Mouse (Mus musculus): ENCODE measurements around the gene Sh3bp5. TPM values are rescaled to one million over a fixed set of nuclear protein-coding genes. Genes with fewer than 3 reads are reported as not detected.
A peak's percentile ranks its signal among the peaks of the same experiment; 100 is the strongest.

Gene Sh3bp5
- total RNA-seq, 1 experiment from 2014 or later = 4.0 TPM

- ATAC-seq (replicated peaks; ENCODE audit: low read depth, poor library complexity, severe bottlenecking) = no peak
These were observed 39.5 kb downstream of the Sh3bp5 start for GRCm38 (mm10) chr14:31396428-31396827.

GRCm38 (mm10) chr14:31395629-31396199, 40.2 kb downstream of the Sh3bp5 start:
- ATAC-seq (replicated peaks; ENCODE audit: low read depth, poor library complexity, severe bottlenecking) = no peak

- no peak for ATAC-seq (replicated peaks; ENCODE audit: low read depth, poor library complexity, severe bottlenecking)
These were observed 40.9 kb downstream of the Sh3bp5 start for GRCm38 (mm10) chr14:31394822-31395532.

GRCm38 (mm10) chr14:31393936-31394630, 41.8 kb downstream of the Sh3bp5 start:
- ATAC-seq (replicated peaks; ENCODE audit: low read depth, poor library complexity, severe bottlenecking) = no peak

- no peak for ATAC-seq (replicated peaks; ENCODE audit: low read depth, poor library complexity, severe bottlenecking)
These were observed 42.4 kb downstream of the Sh3bp5 start for GRCm38 (mm10) chr14:31393546-31393890.

- peak; percentile 45 for ATAC-seq (replicated peaks; ENCODE audit: low read depth, poor library complexity, severe bottlenecking)
These were observed 42.9 kb downstream of the Sh3bp5 start for GRCm38 (mm10) chr14:31392873-31393545.

GRCm38 (mm10) chr14:31392300-31392699, 43.6 kb downstream of the Sh3bp5 start:
- ATAC-seq (replicated peaks; ENCODE audit: low read depth, poor library complexity, severe bottlenecking) = no peak

- no peak for ATAC-seq (replicated peaks; ENCODE audit: low read depth, poor library complexity, severe bottlenecking)
These were observed 46.3 kb downstream of the Sh3bp5 start for GRCm38 (mm10) chr14:31389421-31390147.

- ATAC-seq (replicated peaks; ENCODE audit: low read depth, poor library complexity, severe bottlenecking) = no peak
These were observed 47.6 kb downstream of the Sh3bp5 start for GRCm38 (mm10) chr14:31388086-31388872.

- 0 out of 2 replicates have a peak, but pooled peaks have one; percentile 34 for ATAC-seq (replicated peaks; ENCODE audit: low read depth, poor library complexity, severe bottlenecking)
These were observed 48.4 kb downstream of the Sh3bp5 start for GRCm38 (mm10) chr14:31387301-31387981.

- peak; percentile 82 for ATAC-seq (replicated peaks; ENCODE audit: low read depth, poor library complexity, severe bottlenecking)
These were observed 49.7 kb downstream of the Sh3bp5 start for GRCm38 (mm10) chr14:31385977-31386697.

GRCm38 (mm10) chr14:31385406-31385805, 50.5 kb downstream of the Sh3bp5 start:
- ATAC-seq (replicated peaks; ENCODE audit: low read depth, poor library complexity, severe bottlenecking) = no peak

GRCm38 (mm10) chr14:31384366-31385323, 51.2 kb downstream of the Sh3bp5 start:
- no peak for ATAC-seq (replicated peaks; ENCODE audit: low read depth, poor library complexity, severe bottlenecking)

GRCm38 (mm10) chr14:31383470-31384050, 52.3 kb downstream of the Sh3bp5 start:
- no peak for ATAC-seq (replicated peaks; ENCODE audit: low read depth, poor library complexity, severe bottlenecking)

- ATAC-seq (replicated peaks; ENCODE audit: low read depth, poor library complexity, severe bottlenecking) = no peak
These were observed 53.6 kb downstream of the Sh3bp5 start for GRCm38 (mm10) chr14:31382276-31382675.

GRCm38 (mm10) chr14:31376331-31376730, 59.5 kb downstream of the Sh3bp5 start:
- no peak for ATAC-seq (replicated peaks; ENCODE audit: low read depth, poor library complexity, severe bottlenecking)

- peak; percentile 22; the same call in 1 of the 2 replicates for ATAC-seq (replicated peaks; ENCODE audit: low read depth, poor library complexity, severe bottlenecking)
These were observed 61.5 kb downstream of the Sh3bp5 start for GRCm38 (mm10) chr14:31374390-31374789.

All from common myeloid progenitor, adult 5-6 weeks (primary cell).